Mouse (Mus musculus) midbrain, embryonic 16.5 days (tissue): Measurements from ENCODE around the gene Slc28a3. TPM values are rescaled to one million over a fixed set of nuclear protein-coding genes. Genes with fewer than 3 reads are reported as not detected.

ENCODE experiments used
- ATAC-seq: fragments of 200-750 bp; cut with Nextera tagmentation; 2 replicates; pipeline ENCODE4 v1.8.0; 2017; ENCODE audit warnings: moderate TSS enrichment
- H3K27ac ChIP-seq: fragments of 300-500 bp; sonication (generic); 2 replicates; pipeline ENCODE4 v1.5.1; 2014; ENCODE audit warnings: mild to moderate bottlenecking, low read length, mixed read lengths
- H3K27me3 ChIP-seq: fragments of 300-500 bp; sonication (generic); 2 replicates; pipeline ENCODE4 v1.6.1; 2014; ENCODE audit warnings: low read depth, low read length, mixed read lengths; ENCODE audit not compliant: control insufficient read depth, insufficient read depth
- H3K36me3 ChIP-seq: fragments of 300-500 bp; sonication (generic); 2 replicates; pipeline ENCODE4 v1.6.1; 2014; ENCODE audit warnings: mild to moderate bottlenecking, low read length, moderate library complexity, mixed read lengths; ENCODE audit not compliant: control insufficient read depth, insufficient read depth
- H3K4me1 ChIP-seq: fragments of 300-500 bp; sonication (generic); 2 replicates; pipeline ENCODE4 v1.6.1; 2014; ENCODE audit warnings: mild to moderate bottlenecking, low read length, mixed read lengths; ENCODE audit not compliant: control insufficient read depth, insufficient read depth
- H3K4me2 ChIP-seq: fragments of 300-500 bp; sonication (generic); 2 replicates; pipeline ENCODE4 v1.6.1; 2014; ENCODE audit warnings: mild to moderate bottlenecking, low read length, mixed read lengths
- H3K4me3 ChIP-seq: fragments of 300-500 bp; sonication (generic); 2 replicates; pipeline ENCODE4 v1.5.1; 2014; ENCODE audit warnings: low read depth, mild to moderate bottlenecking, low read length, moderate library complexity, mixed read lengths
- H3K9ac ChIP-seq: fragments of 300-500 bp; sonication (generic); 2 replicates; pipeline ENCODE4 v1.6.1; 2014; ENCODE audit warnings: low read depth, low read length, mixed read lengths
- H3K9me3 ChIP-seq: fragments of 300-500 bp; sonication (generic); replicated peaks from 2 replicates; pipeline ENCODE4 v1.6.1; 2014; ENCODE audit warnings: mild to moderate bottlenecking, low read length, mixed read lengths; ENCODE audit not compliant: control insufficient read depth, poor library complexity, severe bottlenecking
- WGBS: fragments of 180-500 bp; shearing (Covaris S2); extraction: QIAGEN DNeasy Blood & Tissue Kit; methylation state at CpG from one replicate; pipeline ENCODE4 v1.1.7; 2014; 5-methylcytosine and 5-hydroxymethylcytosine counted together
- polyA plus RNA-seq: library from polyadenylated mRNA; unstranded; fragments of >200 nt; fragmentation: Nextera tagmentation; extraction: Ambion mirVana; gene quantifications from 2 replicates; pipeline ENCODE4 v1.2.1, GENCODE M21; 2015

Gene Slc28a3
- polyA plus RNA-seq, 1 experiment from 2014 or later: not detected

DNA sequence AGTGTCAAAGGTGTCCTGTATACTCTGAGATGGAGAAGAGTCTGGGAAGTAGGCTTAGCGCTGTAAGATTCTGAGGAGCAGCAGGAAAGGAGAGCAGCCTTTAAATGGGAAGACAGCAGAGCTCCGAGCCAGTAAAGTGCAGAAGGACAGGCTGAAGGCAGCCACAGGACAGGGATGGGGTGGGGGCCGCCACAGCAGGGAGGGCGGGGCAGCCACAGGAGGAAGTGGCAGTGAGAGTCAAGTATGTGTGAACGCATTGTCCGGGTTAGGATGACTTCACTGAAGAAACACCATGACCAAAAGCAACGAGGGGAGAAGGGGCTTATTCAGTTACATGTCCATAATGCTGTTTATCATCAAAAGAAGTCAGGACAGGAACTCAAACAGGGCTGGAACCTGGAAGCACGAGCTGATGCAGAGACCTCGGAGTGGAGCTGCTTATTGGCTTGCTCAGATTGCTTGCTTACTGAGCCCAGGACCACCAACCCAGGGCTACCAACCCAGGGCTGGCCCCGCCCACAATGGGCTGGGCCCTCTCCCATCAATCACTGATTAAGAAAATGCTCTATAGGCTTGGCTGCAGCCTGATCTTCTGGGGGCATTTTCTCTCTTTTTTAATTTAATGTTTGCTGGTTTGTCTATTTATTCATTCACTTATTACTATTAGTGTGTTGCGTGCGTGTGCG is 18.8 kb upstream of the Slc28a3 start:
- no peak for ATAC-seq
- Histone ChIP-seq H3K9me3 (no peaks in the 10 kb centered on the region), H3K27ac (no peak overlapping the region), H3K36me3 (no peaks in the 10 kb centered on the region), H3K9ac (no peak overlapping the region), H3K4me3 (no peak overlapping the region), H3K27me3 (no peaks in the 10 kb centered on the region), H3K4me1 (no peaks in the 10 kb centered on the region), H3K4me2 (0 out of 2 replicates have a peak overlapping the region, but pooled peaks have one; percentile 11)
- 25% methylated on average over 13 of the region's 13 CpGs for WGBS

DNA sequence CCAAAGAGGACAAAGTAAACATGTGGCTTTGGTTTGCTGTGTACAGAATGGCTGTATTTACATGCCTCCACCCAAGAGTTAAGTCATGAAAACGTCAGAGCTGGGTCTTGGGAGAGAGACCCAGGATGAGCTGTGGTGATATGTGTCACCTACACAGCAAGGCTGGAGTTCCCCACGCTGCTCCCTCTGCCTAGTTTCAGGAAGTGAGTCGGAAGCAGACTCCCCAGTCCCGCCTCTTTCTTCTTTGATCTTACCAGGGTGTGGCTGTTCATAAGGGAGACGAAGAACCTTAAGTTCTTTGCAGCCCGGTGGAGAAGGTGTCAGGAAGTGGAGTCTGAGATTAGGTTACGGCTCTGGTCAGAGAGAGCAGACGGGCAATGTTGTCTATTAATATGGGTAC is 12.0 kb upstream of the Slc28a3 start:
- Histone ChIP-seq H3K4me1 (no peaks in the 10 kb centered on the region), H3K4me2 (no peak overlapping the region), H3K4me3 (no peak overlapping the region), H3K9me3 (no peaks in the 10 kb centered on the region), H3K36me3 (no peaks in the 10 kb centered on the region), H3K27me3 (no peaks in the 10 kb centered on the region), H3K27ac (no peak overlapping the region), H3K9ac (no peak overlapping the region)
- WGBS: 70% methylated on average over 8 of the region's 8 CpGs
- no peak for ATAC-seq

DNA sequence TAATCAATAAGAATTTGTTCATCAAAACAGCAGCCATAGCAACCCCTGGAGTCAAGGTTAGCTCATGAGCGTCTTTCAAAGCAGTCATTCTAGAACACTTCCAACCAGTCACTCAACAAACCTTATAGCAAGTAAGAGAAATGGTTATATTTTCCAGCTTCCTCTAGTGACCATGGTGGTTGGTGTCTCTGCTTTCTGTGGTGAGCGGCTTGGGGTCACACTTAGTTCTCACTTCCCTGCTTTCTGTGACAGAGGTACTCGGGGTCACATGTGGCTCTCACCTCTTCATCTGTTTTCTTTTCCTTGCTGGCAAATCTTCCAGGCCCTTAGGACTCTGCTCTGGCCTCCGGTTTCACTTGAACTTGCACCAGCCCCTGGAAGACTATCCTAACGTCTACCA is 8.6 kb upstream of the Slc28a3 start:
- Histone ChIP-seq H3K9ac (no peak overlapping the region), H3K27me3 (no peaks in the 10 kb centered on the region), H3K27ac (no peak overlapping the region), H3K4me3 (no peak overlapping the region), H3K4me2 (no peak overlapping the region), H3K9me3 (no peaks in the 10 kb centered on the region), H3K4me1 (no peaks in the 10 kb centered on the region), H3K36me3 (no peaks in the 10 kb centered on the region)
- 94% methylated on average over 5 of the region's 5 CpGs for WGBS
- no peak for ATAC-seq

DNA sequence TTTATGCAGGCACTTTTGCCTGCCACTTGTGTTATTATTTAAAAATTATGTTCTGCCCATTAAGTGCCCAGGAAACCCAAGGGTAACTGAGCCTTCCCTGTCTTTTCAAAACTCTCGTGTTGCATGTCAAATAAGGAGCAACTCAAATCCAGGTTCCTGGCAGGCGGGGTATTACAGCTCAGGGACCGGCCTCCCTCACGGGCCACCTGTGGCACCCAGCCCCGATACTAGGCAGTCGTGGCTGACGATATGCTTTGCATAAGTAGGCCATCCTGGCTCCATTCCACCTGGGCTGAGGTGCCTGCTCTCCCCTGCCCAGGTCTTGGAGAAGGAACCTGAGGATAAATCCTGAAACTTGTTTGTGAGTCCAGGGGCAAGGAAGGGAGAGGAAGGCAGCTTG is 618 bp downstream of the Slc28a3 start:
- no peak for ATAC-seq
- no peaks in the 10 kb centered on the region for H3K36me3 ChIP-seq
- WGBS: 30% methylated on average over 7 of the region's 7 CpGs
- no peak overlapping the region for H3K4me2 ChIP-seq
- no peaks in the 10 kb centered on the region for H3K4me1 ChIP-seq
- H3K27ac ChIP-seq: no peak overlapping the region
- H3K9me3 ChIP-seq: no peaks in the 10 kb centered on the region
- no peak overlapping the region for H3K9ac ChIP-seq
- no peak overlapping the region for H3K4me3 ChIP-seq
- peaks cover 2% of the 10 kb centered on the region; the same call in 1 of the 2 replicates for H3K27me3 ChIP-seq

DNA sequence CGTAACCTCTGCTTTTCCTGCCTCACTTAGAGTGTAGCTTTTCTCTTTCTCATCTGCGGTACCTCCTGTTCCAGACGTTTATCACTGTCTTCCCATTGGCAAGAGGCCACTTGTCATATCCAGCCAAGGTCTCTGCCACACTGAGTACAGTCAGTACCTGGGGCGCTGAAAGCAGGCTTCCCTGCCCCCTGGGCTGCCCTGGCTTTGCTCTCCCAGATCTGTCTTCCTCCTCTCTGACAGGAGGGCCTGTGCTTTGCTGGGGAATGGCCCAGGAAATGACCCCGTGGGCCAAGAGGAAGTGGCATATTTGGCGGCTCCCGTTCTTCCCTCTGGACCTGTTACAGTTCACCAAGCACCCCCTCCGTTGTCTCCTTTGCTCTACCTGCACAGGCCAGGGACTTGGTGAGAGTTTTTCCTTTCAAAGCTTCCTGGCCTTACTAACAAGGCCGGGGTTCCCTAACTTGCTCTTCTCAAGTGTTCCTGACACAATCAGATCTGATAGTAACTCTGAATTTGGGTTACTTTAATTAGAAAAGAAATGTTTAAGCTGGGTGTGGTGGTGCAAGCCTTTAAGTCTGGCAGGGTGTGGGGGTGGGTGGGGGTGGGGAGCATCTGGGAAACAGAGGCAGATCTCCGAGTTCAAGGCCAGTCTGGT is 9.3 kb downstream of the Slc28a3 start:
- ATAC-seq: no peak
- H3K27me3 ChIP-seq: no peaks in the 10 kb centered on the region
- H3K4me2 ChIP-seq: no peak overlapping the region
- no peak overlapping the region for H3K9ac ChIP-seq
- no peaks in the 10 kb centered on the region for H3K36me3 ChIP-seq
- H3K27ac ChIP-seq: no peak overlapping the region
- H3K4me3 ChIP-seq: no peak overlapping the region
- WGBS: 74% methylated on average over 10 of the region's 10 CpGs
- no peaks in the 10 kb centered on the region for H3K9me3 ChIP-seq
- H3K4me1 ChIP-seq: no peaks in the 10 kb centered on the region

DNA sequence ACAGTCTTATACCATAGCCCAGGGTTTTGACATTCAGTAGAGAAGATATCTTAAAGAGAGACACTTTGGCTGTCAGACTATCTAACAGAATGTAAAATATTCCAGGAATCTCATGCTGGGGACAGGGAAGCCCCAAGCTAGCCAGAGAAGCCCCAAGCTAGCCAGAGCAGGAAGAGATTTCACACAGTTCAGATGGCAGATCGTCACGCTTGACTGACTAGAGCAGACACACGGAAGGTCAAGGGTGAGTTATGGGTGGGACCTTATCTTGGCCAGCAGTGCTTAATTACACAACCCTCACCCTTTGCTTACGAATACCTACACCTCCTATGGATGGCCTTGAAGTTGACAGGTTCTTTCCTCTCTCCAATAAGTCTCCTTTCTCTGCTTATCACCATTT is 12.1 kb downstream of the Slc28a3 start:
- H3K4me2 ChIP-seq: no peak overlapping the region
- 73% methylated on average over 4 of the region's 4 CpGs for WGBS
- no peak overlapping the region for H3K9ac ChIP-seq
- H3K4me1 ChIP-seq: no peaks in the 10 kb centered on the region
- H3K27me3 ChIP-seq: no peaks in the 10 kb centered on the region
- H3K36me3 ChIP-seq: no peaks in the 10 kb centered on the region
- no peaks in the 10 kb centered on the region for H3K9me3 ChIP-seq
- H3K4me3 ChIP-seq: no peak overlapping the region
- ATAC-seq: no peak
- no peak overlapping the region for H3K27ac ChIP-seq

DNA sequence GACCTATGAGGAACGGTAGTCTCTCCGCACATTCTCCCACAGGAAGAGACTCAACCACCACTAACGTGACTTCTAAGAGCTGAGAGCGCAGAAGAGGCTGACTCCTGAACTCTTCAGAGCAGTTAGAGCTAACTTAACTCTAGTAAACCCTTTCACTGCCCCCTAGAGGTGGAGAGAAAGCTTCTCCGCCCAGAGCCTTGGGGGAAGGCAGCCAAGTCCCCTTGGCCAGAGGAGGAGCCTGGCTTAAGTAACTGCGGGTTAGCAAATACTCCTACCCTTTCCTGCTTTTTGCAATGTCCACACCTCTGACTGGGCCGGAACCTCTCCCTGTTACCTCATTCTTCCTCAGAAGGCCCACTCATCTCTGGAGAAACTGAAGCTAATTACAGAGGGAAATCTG is 17.5 kb downstream of the Slc28a3 start:
- Histone ChIP-seq H3K4me2 (no peak overlapping the region), H3K9ac (no peak overlapping the region), H3K27me3 (no peaks in the 10 kb centered on the region), H3K4me1 (peaks cover 5% of the 10 kb centered on the region; the same call in 1 of the 2 replicates), H3K36me3 (no peaks in the 10 kb centered on the region), H3K4me3 (no peak overlapping the region), H3K9me3 (no peaks in the 10 kb centered on the region), H3K27ac (no peak overlapping the region)
- WGBS: 26% methylated on average over 7 of the region's 7 CpGs
- no peak for ATAC-seq

DNA sequence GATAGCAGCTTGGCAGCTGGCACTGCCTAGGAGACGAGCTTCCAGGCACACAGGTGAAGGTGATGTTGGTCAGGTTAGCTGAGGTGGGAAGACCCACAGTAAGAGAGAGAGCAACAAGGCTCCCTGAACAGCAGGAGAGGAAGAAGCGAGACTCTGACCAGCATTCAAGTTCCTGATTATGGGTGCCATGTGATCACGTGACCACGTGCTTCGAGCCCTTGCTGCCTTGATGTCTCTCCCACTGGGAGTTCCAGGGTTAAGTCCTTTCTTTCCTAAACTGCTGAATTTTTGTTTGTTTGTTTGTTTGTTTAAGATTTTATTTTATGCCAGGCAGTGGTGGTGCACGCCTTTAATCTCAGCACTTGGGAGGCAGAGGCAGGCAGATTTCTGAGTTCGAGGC is 18.8 kb downstream of the Slc28a3 start:
- no peak overlapping the region for H3K4me2 ChIP-seq
- H3K4me3 ChIP-seq: no peak overlapping the region
- H3K9ac ChIP-seq: no peak overlapping the region
- no peak for ATAC-seq
- H3K27me3 ChIP-seq: no peaks in the 10 kb centered on the region
- no peaks in the 10 kb centered on the region for H3K9me3 ChIP-seq
- no peak overlapping the region for H3K27ac ChIP-seq
- H3K4me1 ChIP-seq: peaks cover 5% of the 10 kb centered on the region; the same call in 1 of the 2 replicates
- WGBS: 90% methylated on average over 7 of the region's 7 CpGs
- no peaks in the 10 kb centered on the region for H3K36me3 ChIP-seq

DNA sequence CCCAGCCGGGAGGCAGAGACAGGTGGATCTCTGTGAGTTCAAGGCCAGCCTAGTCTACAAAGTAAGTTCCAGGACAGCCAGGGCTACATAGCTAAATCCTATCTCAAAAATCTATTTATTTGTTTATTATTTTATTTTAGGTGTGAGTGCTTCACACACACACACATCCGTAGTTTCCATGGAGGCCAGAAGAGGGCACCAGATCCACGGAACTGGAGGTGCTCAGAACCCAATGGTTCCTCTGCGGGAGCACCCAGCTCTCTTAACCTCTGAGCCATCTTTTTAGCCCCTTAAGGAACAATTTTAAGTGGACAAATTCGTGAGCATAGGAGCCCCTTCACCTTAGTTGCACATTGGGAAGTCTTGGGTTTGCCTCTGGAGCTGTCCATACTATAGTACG is 20.0 kb downstream of the Slc28a3 start:
- WGBS: 41% methylated on average over 6 of the region's 6 CpGs
- Histone ChIP-seq H3K27ac (no peak overlapping the region), H3K36me3 (no peaks in the 10 kb centered on the region), H3K27me3 (no peaks in the 10 kb centered on the region), H3K4me1 (peaks cover 5% of the 10 kb centered on the region; the same call in 1 of the 2 replicates), H3K4me3 (no peak overlapping the region), H3K9me3 (no peaks in the 10 kb centered on the region), H3K4me2 (no peak overlapping the region), H3K9ac (no peak overlapping the region)
- no peak for ATAC-seq
